Mouse (Mus musculus): ENCODE measurements around the gene Ankrd11. TPM values are rescaled to one million over a fixed set of nuclear protein-coding genes. Genes with fewer than 3 reads are reported as not detected.
"Not testable (repeated sequence)": the region's sequence is repeated elsewhere in the genome, so short reads cannot be mapped to it uniquely, and the experiment has no call there.

Ankrd11 gene
- 48.7 and 53.0 TPM in 2 replicates for polyA plus RNA-seq (2012; rRNA removed)

GRCm38 (mm10) chr8:123042158-123042973 is at the start of gene Ankrd11:
TSS of gene Ankrd11 (minus strand) at chr8:123042277.
- peak; percentile 83 for DNase-seq (ENCODE audit: low read depth)

GRCm38 (mm10) chr8:123087289-123087688 is 45.2 kb upstream of the Ankrd11 start:
- no peak for DNase-seq (ENCODE audit: low read depth)

- DNase-seq (ENCODE audit: low read depth), result no peak
Observed at GRCm38 (mm10) chr8:123083610-123084009, 41.5 kb upstream of the Ankrd11 start.

GRCm38 (mm10) chr8:123082993-123083392 is 40.9 kb upstream of the Ankrd11 start:
- no peak for DNase-seq (ENCODE audit: low read depth)

GRCm38 (mm10) chr8:123077213-123077612 is 35.1 kb upstream of the Ankrd11 start:
- no peak for DNase-seq (ENCODE audit: low read depth)

GRCm38 (mm10) chr8:123071176-123071575 is 29.1 kb upstream of the Ankrd11 start:
- DNase-seq (ENCODE audit: low read depth), result no peak

- DNase-seq (ENCODE audit: low read depth), result no peak
Observed at GRCm38 (mm10) chr8:123066101-123066683, 24.1 kb upstream of the Ankrd11 start.

- no peak for DNase-seq (ENCODE audit: low read depth)
Observed at GRCm38 (mm10) chr8:123065214-123066100, 23.4 kb upstream of the Ankrd11 start.

- DNase-seq (ENCODE audit: low read depth), result no peak
Observed at GRCm38 (mm10) chr8:123064809-123065213, 22.7 kb upstream of the Ankrd11 start.

- DNase-seq (ENCODE audit: low read depth), result no peak
Observed at GRCm38 (mm10) chr8:123064072-123064471, 22.0 kb upstream of the Ankrd11 start.

- DNase-seq (ENCODE audit: low read depth), result no peak
Observed at GRCm38 (mm10) chr8:123062721-123063120, 20.6 kb upstream of the Ankrd11 start, which contains the start of gene Spg7. TSS of gene Spg7 (plus strand) at chr8:123062942.

GRCm38 (mm10) chr8:123051458-123051857 is 9.4 kb upstream of the Ankrd11 start:
- no peak for DNase-seq (ENCODE audit: low read depth)

GRCm38 (mm10) chr8:123048402-123048801 is 6.3 kb upstream of the Ankrd11 start:
- DNase-seq (ENCODE audit: low read depth), result no peak

GRCm38 (mm10) chr8:123047827-123048226 is 5.8 kb upstream of the Ankrd11 start:
- no peak for DNase-seq (ENCODE audit: low read depth)

GRCm38 (mm10) chr8:123046706-123047105 is 4.6 kb upstream of the Ankrd11 start:
- no peak for DNase-seq (ENCODE audit: low read depth)

GRCm38 (mm10) chr8:123044743-123045425 is 2.8 kb upstream of the Ankrd11 start:
- not testable (repeated sequence) for DNase-seq (ENCODE audit: low read depth)

- DNase-seq (ENCODE audit: low read depth), result no peak
Observed at GRCm38 (mm10) chr8:123043941-123044340, 1.9 kb upstream of the Ankrd11 start.

- no peak for DNase-seq (ENCODE audit: low read depth)
Observed at GRCm38 (mm10) chr8:123042974-123043625, 1.0 kb upstream of the Ankrd11 start.

GRCm38 (mm10) chr8:123041774-123042105 is 337 bp downstream of the Ankrd11 start:
- DNase-seq (ENCODE audit: low read depth), result no peak

- DNase-seq (ENCODE audit: low read depth), result no peak
Observed at GRCm38 (mm10) chr8:123041008-123041773, 886 bp downstream of the Ankrd11 start.

Data from gonadal fat pad, adult 2 months (tissue).